Mouse (Mus musculus) midbrain, embryonic 13.5 days (tissue): ENCODE results near the gene Arhgap4. TPM values are rescaled to one million over a fixed set of nuclear protein-coding genes. Genes with fewer than 3 reads are reported as not detected.

ENCODE experiments used
- ATAC-seq: fragments of 200-750 bp; cut with Nextera tagmentation; 2 replicates; pipeline ENCODE4 v1.8.0; 2017; ENCODE audit warnings: mild to moderate bottlenecking, moderate TSS enrichment, moderate library complexity
- H3K27ac ChIP-seq: fragments of 300-500 bp; sonication (generic); 2 replicates; pipeline ENCODE4 v1.5.1; 2015; ENCODE audit warnings: inconsistent platforms, mild to moderate bottlenecking, moderate library complexity
- H3K27me3 ChIP-seq: fragments of 300-500 bp; sonication (generic); 2 replicates; pipeline ENCODE4 v1.6.1; 2015; ENCODE audit warnings: mild to moderate bottlenecking, inconsistent platforms
- H3K36me3 ChIP-seq: fragments of 300-500 bp; sonication (generic); 2 replicates; pipeline ENCODE4 v1.6.1; 2015; ENCODE audit warnings: mild to moderate bottlenecking, inconsistent platforms
- H3K4me1 ChIP-seq: fragments of 300-500 bp; sonication (generic); replicated peaks from 2 replicates; pipeline ENCODE4 v1.6.1; 2015; ENCODE audit warnings: inconsistent platforms
- H3K4me2 ChIP-seq: fragments of 300-500 bp; sonication (generic); replicated peaks from 2 replicates; pipeline ENCODE4 v1.6.1; 2015; ENCODE audit warnings: moderate library complexity, mild to moderate bottlenecking, inconsistent platforms
- H3K4me3 ChIP-seq: fragments of 300-500 bp; sonication (generic); replicated peaks from 2 replicates; pipeline ENCODE4 v1.5.1; 2015; ENCODE audit warnings: mild to moderate bottlenecking, inconsistent platforms
- H3K9ac ChIP-seq: fragments of 300-500 bp; sonication (generic); replicated peaks from 2 replicates; pipeline ENCODE4 v1.6.1; 2015; ENCODE audit warnings: mild to moderate bottlenecking, inconsistent platforms
- H3K9me3 ChIP-seq: fragments of 300-500 bp; sonication (generic); 2 replicates; pipeline ENCODE4 v1.6.1; 2016; ENCODE audit warnings: mild to moderate bottlenecking, inconsistent platforms
- WGBS: fragments of 180-500 bp; shearing (Covaris S2); methylation state at CpG from one replicate; pipeline ENCODE4 v1.1.7; 2015; 5-methylcytosine and 5-hydroxymethylcytosine counted together
- polyA plus RNA-seq: library from polyadenylated mRNA; unstranded; fragments of >200 nt; fragmentation: Nextera tagmentation; extraction: Ambion mirVana; gene quantifications from 2 replicates; pipeline ENCODE4 v1.2.1, GENCODE M21; 2015

Gene Arhgap4
- polyA plus RNA-seq, result 2.8 and 2.9 TPM in 2 replicates

DNA sequence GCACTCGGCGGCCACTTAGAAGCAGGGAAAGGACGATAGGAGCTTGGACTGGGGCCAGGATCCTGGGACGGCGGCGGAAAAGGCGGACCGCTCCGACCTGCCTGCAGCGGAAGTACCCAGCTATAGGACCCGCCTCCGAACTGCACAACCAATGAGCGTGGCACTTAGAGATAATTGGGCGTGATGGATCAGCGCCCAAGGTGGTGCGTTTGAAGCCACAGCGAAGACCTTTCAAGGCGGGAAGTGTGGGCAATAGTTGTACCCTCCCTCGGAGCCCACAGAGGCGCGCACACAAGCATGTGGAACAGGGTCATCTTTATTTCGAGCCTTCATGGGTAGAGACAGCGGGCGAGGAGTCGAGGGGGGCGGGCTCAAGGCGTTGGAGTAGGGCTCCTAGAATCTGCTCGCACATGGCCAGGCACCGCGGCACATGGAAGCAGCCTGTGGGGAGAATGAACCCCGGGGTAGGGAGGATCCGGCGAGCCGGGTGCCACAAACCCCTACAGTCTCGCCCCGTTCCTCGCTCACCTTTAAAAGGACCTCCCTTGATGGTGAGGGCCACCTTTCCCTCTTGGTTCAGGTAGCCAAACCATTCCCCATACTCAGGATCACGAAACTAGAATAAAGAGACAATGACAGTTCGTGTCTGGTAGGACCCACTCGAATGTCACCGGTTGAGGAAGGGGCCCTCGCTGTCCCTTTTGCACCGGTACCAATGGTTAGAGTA, at the start of gene Arhgap4, which contains the start of gene Naa10:
Gene Arhgap4 (minus strand): TSS at position 48 of the 727 bp plus-strand sequence.
Gene Naa10 (minus strand): TSS at position 122 of the 727 bp plus-strand sequence.
- Histone ChIP-seq H3K27me3 (no peaks in the 10 kb centered on the region), H3K9ac (peak within 1 kb of the TSS; percentile 76), H3K27ac (peak within 1 kb of the TSS; percentile 79), H3K4me3 (peak within 1 kb of the TSS; percentile 58), H3K4me1 (peaks cover 10% of the 10 kb centered on the region), H3K9me3 (no peaks in the 10 kb centered on the region), H3K4me2 (peak within 1 kb of the TSS; percentile 70), H3K36me3 (peaks cover 19% of the 10 kb centered on the region; the same call in 1 of the 2 replicates)
- peak; percentile 99 for ATAC-seq
- WGBS, result 23% methylated on average over 43 of the region's 43 CpGs

DNA sequence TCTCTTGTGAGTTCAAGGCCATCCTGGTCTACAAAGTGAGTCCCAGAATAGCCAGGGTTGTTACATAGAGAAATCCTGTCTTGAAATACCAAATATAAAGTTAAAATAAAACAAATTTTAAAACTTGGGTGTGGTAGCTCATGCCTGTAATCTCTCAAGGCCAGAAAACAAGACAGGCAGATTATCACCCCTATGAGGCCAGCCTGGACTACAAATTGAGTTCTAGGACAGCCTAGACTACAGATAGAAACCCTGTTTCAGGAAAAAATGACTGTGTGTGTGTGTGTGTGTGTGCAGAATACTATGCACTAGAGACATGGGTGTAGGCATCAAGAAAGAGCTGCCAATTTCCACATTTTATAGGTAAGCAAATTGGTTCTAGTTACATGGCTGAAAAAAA, 49.1 kb upstream of the Arhgap4 start:
- H3K4me1 ChIP-seq, result no peaks in the 10 kb centered on the region
- no peak overlapping the region for H3K9ac ChIP-seq
- no peaks in the 10 kb centered on the region for H3K9me3 ChIP-seq
- H3K4me3 ChIP-seq, result no peak overlapping the region
- no peaks in the 10 kb centered on the region for H3K36me3 ChIP-seq
- H3K27ac ChIP-seq, result no peak overlapping the region
- no peak for ATAC-seq
- no peaks in the 10 kb centered on the region for H3K27me3 ChIP-seq
- no peak overlapping the region for H3K4me2 ChIP-seq

DNA sequence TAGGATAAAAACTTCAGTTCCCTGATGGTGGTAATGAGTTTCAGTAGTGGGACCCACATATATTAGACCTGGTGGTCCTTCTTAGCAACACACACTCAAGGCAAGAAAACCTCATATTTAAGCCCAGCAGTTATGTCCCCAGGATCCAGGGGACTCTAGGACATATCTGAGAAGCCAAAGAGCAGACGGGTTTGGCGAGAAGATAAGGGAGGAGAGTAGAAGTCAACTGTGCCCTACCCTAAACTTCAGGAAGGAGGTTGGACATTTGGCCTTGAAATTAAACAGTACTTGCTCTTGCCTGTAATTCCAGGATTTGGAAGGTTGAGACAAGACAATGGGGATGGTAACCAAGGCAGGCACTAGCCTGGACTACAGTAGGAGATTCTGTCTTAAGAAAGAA, 48.1 kb upstream of the Arhgap4 start:
- WGBS, result 90% methylated on average over 2 of the region's 2 CpGs
- ATAC-seq, result no peak
- H3K9ac ChIP-seq, result no peak overlapping the region
- no peak overlapping the region for H3K4me3 ChIP-seq
- H3K4me1 ChIP-seq, result 0 out of 2 replicates have a peak, but pooled peaks cover under 1% of the 10 kb centered on the region
- H3K9me3 ChIP-seq, result no peaks in the 10 kb centered on the region
- H3K4me2 ChIP-seq, result no peak overlapping the region
- H3K27ac ChIP-seq, result no peak overlapping the region
- H3K27me3 ChIP-seq, result no peaks in the 10 kb centered on the region
- H3K36me3 ChIP-seq, result no peaks in the 10 kb centered on the region

DNA sequence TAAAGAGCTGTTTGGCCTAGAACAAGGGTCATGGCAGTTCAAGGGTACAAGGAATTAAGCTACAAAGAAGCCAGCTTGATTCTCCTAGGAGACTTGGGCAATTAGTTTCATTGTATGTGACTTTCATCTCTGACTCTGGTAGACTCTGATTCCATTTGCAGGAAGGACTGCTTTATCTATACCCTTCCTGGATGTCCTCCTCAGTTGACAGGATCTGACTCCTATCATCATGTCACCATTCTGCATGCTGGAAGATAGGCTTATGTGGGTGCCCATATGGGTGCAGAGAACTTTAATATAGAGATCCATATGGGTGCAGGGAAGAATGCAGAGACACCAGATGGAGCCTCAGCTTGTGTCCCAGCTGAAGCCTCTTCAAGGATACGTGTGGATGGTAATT, 47.5 kb upstream of the Arhgap4 start:
- no peaks in the 10 kb centered on the region for H3K27me3 ChIP-seq
- no peaks in the 10 kb centered on the region for H3K9me3 ChIP-seq
- no peak overlapping the region for H3K4me2 ChIP-seq
- no peak for ATAC-seq
- no peak overlapping the region for H3K27ac ChIP-seq
- WGBS, result 88% methylated on average over 1 of the region's 1 CpGs
- no peaks in the 10 kb centered on the region for H3K36me3 ChIP-seq
- no peak overlapping the region for H3K4me3 ChIP-seq
- peaks cover 6% of the 10 kb centered on the region for H3K4me1 ChIP-seq
- no peak overlapping the region for H3K9ac ChIP-seq

DNA sequence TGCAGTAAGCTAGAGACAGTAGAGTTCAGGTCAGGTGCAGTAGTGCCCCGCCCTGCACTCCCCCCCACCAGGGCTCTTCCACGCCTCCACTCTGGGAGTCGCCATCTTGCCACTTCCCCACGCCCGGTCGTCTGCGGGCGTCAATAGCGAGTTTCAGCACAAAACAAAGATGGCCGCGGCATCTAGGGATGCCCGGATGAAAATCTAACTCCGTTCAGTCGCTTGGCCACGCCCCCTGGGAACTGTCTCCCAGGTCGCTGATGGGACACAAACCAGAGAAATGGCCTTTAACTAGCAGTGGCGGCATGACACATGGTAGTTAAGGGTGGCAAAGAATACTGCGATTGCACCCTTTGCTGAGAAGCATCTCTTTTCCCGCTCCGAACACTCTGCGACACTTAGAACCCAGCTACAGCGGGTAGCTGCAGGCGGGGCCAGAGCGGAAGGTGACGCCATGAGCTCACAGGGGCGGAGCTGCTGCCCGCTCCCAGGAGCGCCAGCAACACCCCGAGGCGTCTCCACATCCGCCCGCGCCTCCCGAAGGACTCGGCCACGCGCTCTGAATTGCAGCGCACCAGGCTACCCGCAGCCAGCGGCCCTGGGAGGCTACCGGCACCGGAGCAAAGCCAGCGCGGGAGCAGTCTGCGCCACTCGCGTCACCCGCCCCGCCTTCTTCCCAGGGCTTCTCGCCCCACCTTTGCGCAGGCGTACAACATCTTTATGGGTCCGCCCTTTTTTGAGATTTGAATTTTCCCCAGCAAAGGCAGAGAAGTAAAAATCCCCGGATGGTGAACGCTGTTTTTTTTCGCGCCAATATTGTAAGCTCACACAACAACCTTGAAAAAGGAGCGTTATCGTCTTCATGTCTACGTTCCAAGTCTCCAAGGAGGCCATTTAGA, 45.8 kb upstream of the Arhgap4 start:
- Histone ChIP-seq H3K9ac (peak overlapping the region; percentile 60), H3K9me3 (no peaks in the 10 kb centered on the region), H3K27ac (peak overlapping the region; percentile 98), H3K4me3 (peak overlapping the region; percentile 78), H3K4me2 (peak overlapping the region; percentile 49), H3K27me3 (no peaks in the 10 kb centered on the region), H3K36me3 (no peaks in the 10 kb centered on the region), H3K4me1 (peaks cover 24% of the 10 kb centered on the region)
- 20% methylated on average over 52 of the region's 60 CpGs for WGBS
- peak; percentile 88 for ATAC-seq

DNA sequence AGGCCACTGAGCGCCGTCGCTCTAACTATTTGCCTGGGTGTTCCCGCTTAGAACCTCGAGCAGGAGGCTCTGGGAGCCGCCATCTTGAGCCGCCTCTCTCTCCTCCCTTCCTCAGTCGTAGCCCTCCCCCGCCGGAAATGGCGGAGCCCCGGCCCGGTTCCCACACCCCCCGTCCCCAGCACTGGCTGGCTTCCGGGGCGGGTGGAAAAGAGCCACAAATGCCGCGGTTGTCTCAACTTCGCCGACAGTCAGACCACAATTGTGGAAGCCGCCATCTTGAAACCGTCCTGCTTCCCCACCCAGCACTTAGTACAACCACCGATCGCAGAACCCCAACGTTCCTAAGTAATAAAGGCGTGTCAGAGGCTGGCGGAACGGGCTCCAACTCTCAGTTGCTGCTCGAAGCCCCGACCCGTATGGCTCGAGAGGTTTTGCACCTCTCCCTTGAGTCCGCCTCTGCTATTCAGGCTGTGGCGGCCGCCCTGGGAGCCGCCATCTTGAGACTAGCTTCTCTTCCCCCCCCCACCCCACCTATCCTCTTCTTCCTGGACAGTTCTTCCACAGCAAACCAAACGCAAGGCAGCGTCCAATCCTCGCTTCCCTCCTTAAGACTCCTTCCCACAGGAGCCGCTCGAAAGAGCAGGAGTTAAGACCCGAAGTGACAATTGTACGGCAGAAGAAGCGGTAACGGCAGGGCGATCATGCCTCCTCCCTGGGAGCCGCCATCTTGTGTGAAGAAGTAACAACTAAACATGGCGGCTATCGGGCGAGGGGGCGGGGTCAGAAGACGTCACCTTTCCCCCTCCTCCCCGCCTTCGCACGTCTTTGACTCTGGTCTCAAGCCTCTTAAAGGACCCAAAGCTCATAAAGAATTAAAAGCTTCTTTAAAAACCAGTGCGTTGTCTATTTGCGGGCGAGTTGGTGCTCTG, 44.8 kb upstream of the Arhgap4 start, which contains the start of gene Hcfc1:
Gene Hcfc1 (minus strand): TSS at position 110 of the 929 bp plus-strand sequence.
- no peaks in the 10 kb centered on the region for H3K36me3 ChIP-seq
- H3K4me1 ChIP-seq, result peaks cover 33% of the 10 kb centered on the region
- no peaks in the 10 kb centered on the region for H3K27me3 ChIP-seq
- no peaks in the 10 kb centered on the region for H3K9me3 ChIP-seq
- peak within 1 kb of the TSS; percentile 78 for H3K4me3 ChIP-seq
- peak; percentile 83 for ATAC-seq
- H3K4me2 ChIP-seq, result peak within 1 kb of the TSS; percentile 83
- H3K9ac ChIP-seq, result peak within 1 kb of the TSS; percentile 60
- H3K27ac ChIP-seq, result peak within 1 kb of the TSS; percentile 98
- 20% methylated on average over 57 of the region's 58 CpGs for WGBS

DNA sequence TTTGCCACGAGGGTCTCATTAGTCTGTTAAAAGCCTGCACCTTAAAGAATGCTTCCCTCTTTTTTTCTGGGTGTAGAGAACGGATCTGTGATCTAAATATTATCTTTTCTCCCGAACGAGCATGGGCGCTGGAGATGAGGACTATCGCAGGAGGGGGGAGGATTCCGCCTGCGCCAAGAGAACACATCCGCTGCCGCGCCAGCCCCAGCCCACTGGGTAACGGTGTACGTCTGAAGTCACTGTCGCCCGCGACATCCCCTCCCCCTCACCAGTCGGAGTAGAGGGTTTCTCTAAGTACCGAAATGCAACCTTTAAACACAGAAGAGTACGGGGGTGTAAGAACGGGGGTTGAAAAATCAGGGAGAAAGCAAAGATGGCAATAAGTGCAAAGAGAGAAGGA, 43.6 kb upstream of the Arhgap4 start:
- H3K4me2 ChIP-seq, result peak overlapping the region; percentile 83
- peaks cover 39% of the 10 kb centered on the region for H3K4me1 ChIP-seq
- no peaks in the 10 kb centered on the region for H3K9me3 ChIP-seq
- H3K4me3 ChIP-seq, result peak overlapping the region; percentile 78
- peak overlapping the region; percentile 98 for H3K27ac ChIP-seq
- no peaks in the 10 kb centered on the region; the same call in none of the 2 replicates for H3K36me3 ChIP-seq
- H3K9ac ChIP-seq, result peak overlapping the region; percentile 60
- no peak for ATAC-seq
- WGBS, result 27% methylated on average over 20 of the region's 20 CpGs
- no peaks in the 10 kb centered on the region for H3K27me3 ChIP-seq

DNA sequence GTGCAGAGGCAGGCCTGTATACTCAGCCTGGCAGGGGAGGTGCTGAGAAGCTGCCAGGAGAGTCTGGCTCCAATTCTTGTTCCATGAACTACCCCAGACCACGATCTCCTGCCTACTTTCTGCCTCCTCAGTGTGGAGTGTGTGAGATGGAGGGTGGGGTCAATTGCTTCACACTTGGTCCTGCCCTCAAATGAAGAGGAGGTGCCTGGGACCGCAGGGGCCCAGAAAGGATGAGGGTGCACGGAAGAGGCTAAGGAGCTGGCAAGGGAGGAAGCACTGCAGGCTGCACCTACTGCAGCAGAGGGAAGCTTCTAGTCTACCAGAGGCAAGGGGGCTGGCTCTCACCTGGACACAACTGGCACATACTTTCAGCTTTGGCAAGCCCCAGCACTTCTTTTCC, 42.7 kb upstream of the Arhgap4 start:
- Histone ChIP-seq H3K9me3 (no peaks in the 10 kb centered on the region), H3K4me1 (peaks cover 39% of the 10 kb centered on the region), H3K9ac (peak overlapping the region; percentile 60), H3K27me3 (no peaks in the 10 kb centered on the region), H3K36me3 (peaks cover 2% of the 10 kb centered on the region), H3K4me2 (peak overlapping the region; percentile 83), H3K27ac (no peak overlapping the region), H3K4me3 (peak overlapping the region; percentile 78)
- 57% methylated on average over 3 of the region's 3 CpGs for WGBS
- ATAC-seq, result no peak

DNA sequence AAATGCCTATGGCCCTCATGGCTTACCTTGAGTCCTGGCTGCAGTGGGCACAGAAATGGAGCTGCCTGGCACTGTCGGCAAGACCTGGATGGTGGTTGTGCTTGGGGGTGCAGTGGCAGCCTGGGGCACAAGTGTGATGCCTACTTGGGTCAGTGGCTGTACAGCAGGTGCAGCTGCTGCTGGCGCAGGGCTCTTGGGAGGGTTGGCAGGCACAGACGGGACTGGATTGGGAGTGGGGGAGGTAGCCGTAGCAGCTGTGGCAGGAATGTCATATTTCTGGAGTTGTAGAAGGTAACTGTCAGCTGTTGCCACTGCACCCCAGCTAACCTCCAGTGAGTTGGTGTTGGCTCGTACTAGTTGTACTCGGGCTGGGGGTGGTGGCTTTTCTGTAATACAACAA, 33.3 kb upstream of the Arhgap4 start:
- Histone ChIP-seq H3K9me3 (no peaks in the 10 kb centered on the region), H3K9ac (no peak overlapping the region), H3K27me3 (no peaks in the 10 kb centered on the region), H3K27ac (no peak overlapping the region), H3K4me2 (no peak overlapping the region), H3K4me3 (no peak overlapping the region), H3K4me1 (no peaks in the 10 kb centered on the region), H3K36me3 (peaks cover 87% of the 10 kb centered on the region)
- 92% methylated on average over 6 of the region's 6 CpGs for WGBS
- ATAC-seq, result no peak

DNA sequence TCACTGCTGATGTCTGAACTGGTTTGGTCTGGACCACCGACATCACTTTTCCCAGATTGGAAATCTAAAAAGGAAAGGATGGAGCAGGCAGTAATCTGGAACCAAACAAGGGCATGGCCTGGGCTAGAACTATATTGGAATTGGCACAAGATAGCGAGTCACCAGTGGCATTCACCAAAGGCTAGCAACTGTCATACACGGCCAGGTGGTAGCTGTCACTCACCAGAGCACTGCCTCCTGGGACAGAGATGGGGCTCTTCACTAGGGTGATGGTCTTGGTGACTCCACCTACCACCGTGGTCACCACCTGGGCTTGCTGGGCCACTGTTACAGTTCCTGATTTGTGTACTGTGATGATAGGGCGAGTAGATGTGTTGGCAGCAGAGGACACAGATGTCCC, 30.9 kb upstream of the Arhgap4 start:
- 90% methylated on average over 5 of the region's 5 CpGs for WGBS
- Histone ChIP-seq H3K27me3 (no peaks in the 10 kb centered on the region), H3K9me3 (no peaks in the 10 kb centered on the region), H3K27ac (no peak overlapping the region), H3K4me3 (no peak overlapping the region), H3K36me3 (peaks cover 92% of the 10 kb centered on the region), H3K4me1 (no peaks in the 10 kb centered on the region), H3K9ac (no peak overlapping the region), H3K4me2 (no peak overlapping the region)
- no peak for ATAC-seq

DNA sequence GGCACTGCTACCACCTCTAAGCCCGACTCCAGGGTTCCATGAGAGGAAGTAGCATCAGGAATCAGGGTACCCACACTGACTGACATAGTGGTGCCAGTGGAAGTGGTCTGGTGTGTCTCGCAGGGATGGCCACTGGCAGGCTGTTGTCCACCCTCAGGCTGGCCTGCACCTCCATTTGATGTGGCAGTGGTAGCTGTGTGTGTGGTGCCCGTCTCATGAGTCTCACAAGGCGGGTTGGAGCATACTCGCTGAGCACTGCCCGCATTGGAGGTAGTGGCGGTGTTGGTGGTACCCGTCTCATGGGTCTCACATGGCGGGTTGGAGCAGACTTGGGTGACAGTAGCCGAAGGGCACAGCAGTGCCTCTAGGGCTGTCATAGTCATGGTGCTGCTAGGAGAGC, 27.7 kb upstream of the Arhgap4 start:
- H3K27ac ChIP-seq, result no peak overlapping the region
- no peak overlapping the region for H3K4me2 ChIP-seq
- H3K4me1 ChIP-seq, result no peaks in the 10 kb centered on the region
- 97% methylated on average over 10 of the region's 10 CpGs for WGBS
- H3K36me3 ChIP-seq, result peaks cover 95% of the 10 kb centered on the region
- H3K9me3 ChIP-seq, result no peaks in the 10 kb centered on the region
- no peak overlapping the region for H3K4me3 ChIP-seq
- H3K9ac ChIP-seq, result no peak overlapping the region
- peak; percentile 32; the same call in 1 of the 2 replicates for ATAC-seq
- no peaks in the 10 kb centered on the region for H3K27me3 ChIP-seq
